Mouse (Mus musculus): ENCODE data around the gene Myo6. TPM values are rescaled to one million over a fixed set of nuclear protein-coding genes. Genes with fewer than 3 reads are reported as not detected.
"Not testable (repeated sequence)": the region's sequence is repeated elsewhere in the genome, so short reads cannot be mapped to it uniquely, and the experiment has no call there.

The Myo6 gene
- polyA plus RNA-seq, 1 experiment from 2014 or later: 23.1 TPM

DNA sequence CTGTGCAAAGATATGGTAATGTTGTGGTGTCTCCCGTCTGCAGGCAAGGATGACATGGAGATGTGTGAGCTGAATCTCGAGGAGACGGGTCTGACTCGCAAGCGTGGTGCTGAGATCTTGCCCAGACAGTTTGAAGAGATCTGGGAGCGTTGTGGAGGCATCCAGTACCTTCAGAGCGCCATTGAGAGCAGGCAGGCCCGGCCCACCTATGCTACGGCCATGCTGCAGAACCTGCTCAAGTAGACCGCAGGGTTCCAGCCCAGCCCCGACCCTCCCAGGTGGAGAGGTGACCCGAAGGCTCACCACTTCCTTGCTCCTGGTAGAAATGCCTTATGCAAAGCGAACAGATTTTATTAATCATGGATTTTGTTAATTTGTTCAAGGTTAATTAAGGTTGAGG is 142.8 kb downstream of the Myo6 start:
- H3K36me3 ChIP-seq (ENCODE audit: insufficient read depth, low read length): peaks cover 21% of the 10 kb centered on the region; the same call in 1 of the 2 replicates
- DNase-seq (ENCODE audit: low spot score) (no peak), ATAC-seq (no peak)
- H3K4me3 ChIP-seq (ENCODE audit: low read depth, low read length): no peak overlapping the region
- no peak for TF ChIP-seq CTCF (IDR thresholded peaks at IDR 0.05)
- no peak for TF ChIP-seq EP300 (IDR thresholded peaks at IDR 0.05)
- H3K9me3 ChIP-seq (ENCODE audit: low read length): no peaks in the 10 kb centered on the region
- H3K27ac ChIP-seq (ENCODE audit: low read length): no peak overlapping the region
- WGBS: 88% methylated on average over 13 of the region's 13 CpGs
- no peaks in the 10 kb centered on the region for H3K4me1 ChIP-seq (ENCODE audit: insufficient read depth, low read depth, low read length)
- no peak overlapping the region for H3K4me2 ChIP-seq (replicated peaks; ENCODE audit: low read depth, low read length)
- H3K27me3 ChIP-seq (replicated peaks; ENCODE audit: insufficient read depth, low read length): no peaks in the 10 kb centered on the region
- no peak overlapping the region for H3K9ac ChIP-seq (replicated peaks; ENCODE audit: low read depth)

DNA sequence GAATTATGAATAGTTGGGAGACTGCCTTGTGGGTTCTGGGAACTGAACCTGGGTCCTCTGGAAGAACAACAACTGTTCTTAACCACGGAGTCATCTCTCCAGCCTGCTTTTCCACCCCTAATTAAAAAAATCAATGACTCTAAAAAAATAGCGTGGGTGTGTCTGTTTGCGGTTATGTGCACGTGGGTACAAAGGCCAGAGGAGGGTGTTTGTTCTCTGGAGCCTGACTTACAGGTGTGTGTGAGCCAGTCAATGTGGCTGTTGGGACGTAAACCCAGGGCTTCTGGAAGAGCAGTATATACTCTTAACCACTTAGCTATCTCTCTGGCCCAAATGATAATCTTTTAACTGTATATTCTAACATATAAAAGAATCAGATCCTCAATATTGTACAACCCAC is 148.8 kb downstream of the Myo6 start:
- peaks cover 4% of the 10 kb centered on the region; the same call in 1 of the 2 replicates for H3K36me3 ChIP-seq (ENCODE audit: insufficient read depth, low read length)
- no peak overlapping the region for H3K27ac ChIP-seq (ENCODE audit: low read length)
- no peaks in the 10 kb centered on the region for H3K4me1 ChIP-seq (ENCODE audit: insufficient read depth, low read depth, low read length)
- H3K4me3 ChIP-seq (ENCODE audit: low read depth, low read length): no peak overlapping the region
- DNase-seq (ENCODE audit: low spot score) (no peak), ATAC-seq (no peak)
- 77% methylated on average over 5 of the region's 5 CpGs for WGBS
- H3K27me3 ChIP-seq (replicated peaks; ENCODE audit: insufficient read depth, low read length): no peaks in the 10 kb centered on the region
- TF ChIP-seq CTCF (IDR thresholded peaks at IDR 0.05): no peak
- TF ChIP-seq EP300 (IDR thresholded peaks at IDR 0.05): no peak
- no peaks in the 10 kb centered on the region for H3K9me3 ChIP-seq (ENCODE audit: low read length)
- no peak overlapping the region for H3K4me2 ChIP-seq (replicated peaks; ENCODE audit: low read depth, low read length)
- H3K9ac ChIP-seq (replicated peaks; ENCODE audit: low read depth): no peak overlapping the region

DNA sequence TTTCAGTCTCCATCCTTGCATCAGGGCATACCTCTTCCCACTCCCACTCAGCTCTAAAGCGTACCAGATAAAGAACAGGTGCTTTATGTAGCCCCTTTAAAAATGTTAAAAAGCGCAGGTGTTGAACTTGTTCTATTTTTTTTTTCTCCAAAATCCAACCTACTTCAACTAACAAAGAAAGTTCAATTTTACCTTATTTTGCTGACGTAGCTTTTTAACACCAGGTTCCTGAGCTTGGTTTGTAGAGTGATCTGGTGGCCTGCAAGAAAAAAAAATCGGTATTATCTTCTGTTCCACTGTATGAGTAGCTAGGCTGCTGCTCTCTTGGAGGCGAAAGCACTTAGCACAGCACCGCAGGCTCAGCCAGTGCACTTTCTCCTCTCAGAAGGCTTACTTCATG is 151.1 kb downstream of the Myo6 start:
- ATAC-seq (no peak), DNase-seq (ENCODE audit: low spot score) (no peak)
- Histone ChIP-seq H3K9ac (replicated peaks; ENCODE audit: low read depth) (no peak overlapping the region), H3K27ac (ENCODE audit: low read length) (no peak overlapping the region), H3K4me3 (ENCODE audit: low read depth, low read length) (no peak overlapping the region), H3K36me3 (ENCODE audit: insufficient read depth, low read length) (no peaks in the 10 kb centered on the region), H3K9me3 (ENCODE audit: low read length) (no peaks in the 10 kb centered on the region), H3K4me1 (ENCODE audit: insufficient read depth, low read depth, low read length) (no peaks in the 10 kb centered on the region), H3K27me3 (replicated peaks; ENCODE audit: insufficient read depth, low read length) (no peaks in the 10 kb centered on the region), H3K4me2 (replicated peaks; ENCODE audit: low read depth, low read length) (no peak overlapping the region)
- TF ChIP-seq CTCF (IDR thresholded peaks at IDR 0.05) (no peak), EP300 (IDR thresholded peaks at IDR 0.05) (no peak)
- 88% methylated on average over 6 of the region's 6 CpGs for WGBS

DNA sequence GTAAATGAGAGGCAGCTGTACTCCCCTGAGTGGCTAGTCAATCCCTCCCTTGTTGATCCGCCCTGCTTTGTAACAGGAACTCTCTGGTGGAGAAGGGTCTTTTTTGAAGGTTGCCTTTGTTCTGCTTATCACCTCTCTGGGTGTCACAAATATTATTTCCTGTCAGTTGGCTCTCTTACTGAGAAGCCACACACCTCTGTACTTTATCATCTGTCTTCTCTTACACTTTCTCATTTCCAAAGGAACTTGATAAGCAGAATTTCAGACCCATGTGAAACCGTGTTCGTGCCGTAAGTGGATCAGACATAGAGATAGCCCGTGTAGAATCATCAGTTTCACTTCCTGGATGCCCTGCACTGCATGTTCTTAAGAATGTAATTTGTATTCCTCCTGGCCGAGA is 153.2 kb downstream of the Myo6 start:
- TF ChIP-seq EP300 (IDR thresholded peaks at IDR 0.05) (no peak), CTCF (IDR thresholded peaks at IDR 0.05) (no peak)
- no peaks in the 10 kb centered on the region for H3K4me1 ChIP-seq (ENCODE audit: insufficient read depth, low read depth, low read length)
- H3K36me3 ChIP-seq (ENCODE audit: insufficient read depth, low read length): no peaks in the 10 kb centered on the region
- WGBS: 76% methylated on average over 6 of the region's 6 CpGs
- H3K4me3 ChIP-seq (ENCODE audit: low read depth, low read length): no peak overlapping the region
- DNase-seq (ENCODE audit: low spot score): no peak
- H3K4me2 ChIP-seq (replicated peaks; ENCODE audit: low read depth, low read length): no peak overlapping the region
- H3K27ac ChIP-seq (ENCODE audit: low read length): no peak overlapping the region
- no peaks in the 10 kb centered on the region for H3K27me3 ChIP-seq (replicated peaks; ENCODE audit: insufficient read depth, low read length)
- H3K9ac ChIP-seq (replicated peaks; ENCODE audit: low read depth): no peak overlapping the region
- no peaks in the 10 kb centered on the region for H3K9me3 ChIP-seq (ENCODE audit: low read length)
- no peak for ATAC-seq

DNA sequence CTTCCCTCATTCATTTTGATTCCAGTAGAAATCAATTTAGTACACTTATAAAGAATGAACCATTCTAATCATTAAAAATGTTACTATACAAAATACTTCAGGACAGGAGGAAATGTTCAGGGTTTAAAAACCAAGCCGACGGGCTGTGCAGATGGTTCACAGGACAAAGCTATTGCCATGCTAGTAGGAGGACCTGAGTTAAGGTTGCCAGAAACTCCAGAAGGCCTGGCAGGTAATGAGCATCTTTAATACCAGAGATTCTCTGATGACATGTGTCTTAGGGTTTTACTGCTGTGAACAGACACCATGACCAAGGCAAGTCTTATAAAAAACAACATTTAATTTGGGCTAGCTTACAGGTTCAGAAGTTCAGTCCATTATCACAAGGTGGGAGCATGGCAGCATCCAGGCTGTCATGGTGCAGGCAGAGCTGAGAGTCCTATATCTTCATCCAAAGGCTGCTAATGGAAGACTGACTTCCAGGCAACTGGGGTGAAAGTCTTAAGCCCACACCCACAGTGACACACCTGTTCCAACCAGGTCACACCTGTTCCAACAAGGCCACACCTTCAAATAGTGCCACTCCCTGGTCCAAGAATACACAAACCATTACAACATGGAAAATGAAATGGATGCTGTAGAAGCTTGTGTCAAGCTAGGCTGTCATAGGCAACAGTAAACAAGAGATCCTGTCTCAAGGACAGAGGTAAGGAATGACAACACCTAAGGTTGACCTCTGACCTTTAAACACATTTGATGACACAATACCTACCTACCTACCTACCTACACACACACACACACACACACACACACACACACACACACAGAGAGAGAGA is 156.4 kb downstream of the Myo6 start:
- 96% methylated on average over 2 of the region's 2 CpGs for WGBS
- not testable (repeated sequence) for ATAC-seq; H3K4me2 ChIP-seq (replicated peaks; ENCODE audit: low read depth, low read length); H3K9me3 ChIP-seq (ENCODE audit: low read length); H3K4me3 ChIP-seq (ENCODE audit: low read depth, low read length); H3K9ac ChIP-seq (replicated peaks; ENCODE audit: low read depth); H3K27me3 ChIP-seq (replicated peaks; ENCODE audit: insufficient read depth, low read length); H3K27ac ChIP-seq (ENCODE audit: low read length); H3K36me3 ChIP-seq (ENCODE audit: insufficient read depth, low read length); H3K4me1 ChIP-seq (ENCODE audit: insufficient read depth, low read depth, low read length); DNase-seq (ENCODE audit: low spot score)

DNA sequence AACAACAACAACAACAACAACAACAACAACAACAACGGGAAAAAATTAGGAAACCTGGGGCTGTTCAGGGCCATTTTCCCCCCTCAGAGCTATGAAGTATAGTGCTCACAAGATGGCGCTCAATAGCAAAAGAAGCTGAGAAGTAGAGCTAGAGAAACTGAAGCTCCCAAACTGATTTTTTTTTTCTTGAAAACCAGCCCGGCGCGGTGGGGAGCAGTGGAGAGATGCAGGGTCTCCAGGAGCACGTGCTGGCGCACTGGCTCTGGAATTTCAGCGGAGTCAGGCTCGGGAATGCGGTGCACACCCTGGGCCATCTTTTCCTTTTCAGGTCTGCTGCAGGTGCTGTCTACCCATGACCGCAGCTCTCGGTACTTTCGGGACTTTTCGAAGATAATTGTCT is 167.3 kb downstream of the Myo6 start:
- DNase-seq (ENCODE audit: low spot score) (peak; percentile 72), ATAC-seq (no peak)
- TF ChIP-seq CTCF (IDR thresholded peaks at IDR 0.05) (peak; percentile 63), EP300 (IDR thresholded peaks at IDR 0.05) (no peak)

More for the DNA sequence above, 167.3 kb downstream of the Myo6 start:
- peak overlapping the region; percentile 23; the same call in 1 of the 2 replicates for H3K4me3 ChIP-seq (ENCODE audit: low read depth, low read length)
- H3K36me3 ChIP-seq (ENCODE audit: insufficient read depth, low read length): no peaks in the 10 kb centered on the region
- peak overlapping the region; percentile 50 for H3K4me2 ChIP-seq (replicated peaks; ENCODE audit: low read depth, low read length)
- H3K27ac ChIP-seq (ENCODE audit: low read length): no peak overlapping the region
- H3K9me3 ChIP-seq (ENCODE audit: low read length): no peaks in the 10 kb centered on the region
- H3K4me1 ChIP-seq (ENCODE audit: insufficient read depth, low read depth, low read length): no peaks in the 10 kb centered on the region; the same call in 1 of the 2 replicates
- no peaks in the 10 kb centered on the region for H3K27me3 ChIP-seq (replicated peaks; ENCODE audit: insufficient read depth, low read length)
- H3K9ac ChIP-seq (replicated peaks; ENCODE audit: low read depth): no peak overlapping the region
- WGBS: 19% methylated on average over 14 of the region's 14 CpGs

All from lung, postnatal 0 days (tissue).